Mouse (Mus musculus) heart, embryonic 14.5 days (tissue): ENCODE data around the gene Gm6034. TPM values are rescaled to one million over a fixed set of nuclear protein-coding genes. Genes with fewer than 3 reads are reported as not detected.
"Not testable (repeated sequence)": the region's sequence is repeated elsewhere in the genome, so short reads cannot be mapped to it uniquely, and the experiment has no call there.

Experiments
- ATAC-seq: fragments of 200-750 bp; cut with Nextera tagmentation; 2 replicates; pipeline ENCODE4 v1.8.0; 2017; ENCODE audit warnings: low read depth, moderate TSS enrichment; ENCODE audit not compliant: insufficient number of reproducible peaks, insufficient read depth, low FRiP score
- H3K27ac ChIP-seq, 2 experiments: fragments of 200-500 bp in 1 of 2; fragments of 300-500 bp in 1 of 2; sonication (generic) in 1 of 2; replicated peaks in 1 of 2; 2 replicates each; pipeline ENCODE4 v1.5.1; 2012 to 2014; ENCODE audit warnings: low read depth in 2 of 2, low read length in 2 of 2, control low read depth in 1 of 2, mild to moderate bottlenecking in 1 of 2, mixed read lengths in 1 of 2; ENCODE audit not compliant: control insufficient read depth in 1 of 2, insufficient read depth in 1 of 2
- H3K27me3 ChIP-seq: fragments of 300-500 bp; sonication (generic); 2 replicates; pipeline ENCODE4 v1.6.1; 2014; ENCODE audit warnings: mild to moderate bottlenecking, low read length, control low read depth; ENCODE audit not compliant: control insufficient read depth, insufficient read depth
- H3K36me3 ChIP-seq: fragments of 300-500 bp; sonication (generic); 2 replicates; pipeline ENCODE4 v1.6.1; 2014; ENCODE audit warnings: mild to moderate bottlenecking, control low read depth, low read length, mixed read lengths; ENCODE audit not compliant: control insufficient read depth, insufficient read depth
- H3K4me1 ChIP-seq, 2 experiments: fragments of 200-500 bp in 1 of 2; fragments of 300-500 bp in 1 of 2; sonication (generic) in 1 of 2; 2 replicates each; pipeline ENCODE4 v1.6.1; 2012 to 2014; ENCODE audit warnings: low read length in 2 of 2, control low read depth in 1 of 2, mixed read lengths in 1 of 2; ENCODE audit not compliant: control insufficient read depth in 2 of 2, insufficient read depth in 2 of 2
- H3K4me2 ChIP-seq: fragments of 300-500 bp; sonication (generic); 2 replicates; pipeline ENCODE4 v1.6.1; 2014; ENCODE audit warnings: mild to moderate bottlenecking, low read length
- H3K4me3 ChIP-seq, 2 experiments: fragments of 200-500 bp in 1 of 2; fragments of 300-500 bp in 1 of 2; sonication (generic) in 1 of 2; 2 replicates each; pipeline ENCODE4 v1.5.1; 2012 to 2014; ENCODE audit warnings: low read length in 2 of 2, mild to moderate bottlenecking in 2 of 2, control low read depth in 1 of 2, low read depth in 1 of 2, moderate library complexity in 1 of 2; ENCODE audit not compliant: control insufficient read depth in 1 of 2, insufficient read depth in 1 of 2
- H3K9ac ChIP-seq: fragments of 300-500 bp; sonication (generic); 2 replicates; pipeline ENCODE4 v1.6.1; 2014; ENCODE audit warnings: mild to moderate bottlenecking, low read length
- H3K9me3 ChIP-seq: fragments of 300-500 bp; sonication (generic); 2 replicates; pipeline ENCODE4 v1.6.1; 2016; ENCODE audit warnings: low read length, control low read depth; ENCODE audit not compliant: control insufficient read depth
- WGBS: fragments of 180-500 bp; shearing (Covaris S2); extraction: QIAGEN DNeasy Blood & Tissue Kit; methylation state at CpG from one replicate; pipeline ENCODE4 v1.1.7; 2014; 5-methylcytosine and 5-hydroxymethylcytosine counted together
- polyA plus RNA-seq: library from polyadenylated mRNA; unstranded; fragments of >200 nt; fragmentation: Nextera tagmentation; extraction: Ambion mirVana; gene quantifications from 2 replicates; pipeline ENCODE4 v1.2.1, GENCODE M21; 2014

Gm6034 gene
- polyA plus RNA-seq, 1 experiment from 2014 or later, result not detected

GRCm38 (mm10) chr17:36083266-36083869 is 40.6 kb downstream of the Gm6034 start:
- Histone ChIP-seq H3K36me3 (no peaks in the 10 kb centered on the region), H3K4me2 (peak overlapping the region; percentile 93), H3K4me3 (peak overlapping the region; percentile 51), H3K9ac (peak overlapping the region; percentile 57), H3K9me3 (no peaks in the 10 kb centered on the region), H3K27ac (no peak overlapping the region), H3K27me3 (peaks cover 30% of the 10 kb centered on the region), H3K4me1 (peaks cover 0 to 3% of the 10 kb centered on the region in 2 experiments; a peak in 2 of 4 replicates)
- WGBS, result 1% methylated on average over 44 of the region's 46 CpGs
- ATAC-seq, result peak; percentile 37

DNA sequence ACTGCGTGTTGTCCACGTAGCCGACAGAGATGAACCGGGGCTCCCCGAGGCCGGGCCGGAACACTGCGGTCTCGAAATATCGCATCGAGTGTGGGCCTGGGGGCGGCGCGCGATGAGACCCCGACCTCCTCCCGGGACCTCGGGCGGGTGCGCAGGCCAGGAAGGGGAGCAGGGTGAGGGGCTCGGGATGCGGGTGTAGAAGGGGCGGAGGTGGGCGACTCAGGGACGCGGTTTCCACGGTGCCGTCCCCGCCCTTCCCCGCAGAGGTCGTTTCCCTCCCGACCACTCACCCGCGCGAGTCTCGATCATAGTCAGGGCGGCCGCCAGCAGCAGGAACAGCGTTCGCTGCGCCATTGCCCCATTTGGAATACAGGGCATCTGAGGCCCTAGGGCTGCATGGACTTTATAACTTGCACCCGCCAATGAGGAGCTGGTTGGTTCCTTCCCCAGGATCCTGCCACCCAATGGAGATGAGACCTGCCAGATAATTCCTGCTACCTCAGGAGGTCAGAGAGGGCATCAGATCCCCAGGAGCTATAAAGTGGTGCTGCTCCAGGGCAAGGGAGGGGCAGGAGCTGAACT is 41.2 kb downstream of the Gm6034 start:
- Histone ChIP-seq H3K9ac (peak overlapping the region; percentile 57), H3K4me2 (peak overlapping the region; percentile 93), H3K9me3 (no peaks in the 10 kb centered on the region), H3K4me3 (peak overlapping the region; percentile 51), H3K36me3 (no peaks in the 10 kb centered on the region), H3K27ac (no peak overlapping the region), H3K4me1 (peaks cover 0 to 3% of the 10 kb centered on the region in 2 experiments; a peak in 2 of 4 replicates), H3K27me3 (peaks cover 30% of the 10 kb centered on the region)
- WGBS, result under 1% methylated on average over 42 of the region's 42 CpGs
- peak; percentile 21; the same call in 1 of the 2 replicates for ATAC-seq

GRCm38 (mm10) chr17:36085976-36086375 is 43.2 kb downstream of the Gm6034 start:
- H3K27me3 ChIP-seq, result peaks cover 30% of the 10 kb centered on the region
- H3K36me3 ChIP-seq, H3K9me3 ChIP-seq, H3K9ac ChIP-seq, H3K4me1 ChIP-seq, ATAC-seq, H3K27ac ChIP-seq, H3K4me2 ChIP-seq, H3K4me3 ChIP-seq: not testable (repeated sequence)
- WGBS, result 50% methylated on average over 1 of the region's 1 CpGs

DNA sequence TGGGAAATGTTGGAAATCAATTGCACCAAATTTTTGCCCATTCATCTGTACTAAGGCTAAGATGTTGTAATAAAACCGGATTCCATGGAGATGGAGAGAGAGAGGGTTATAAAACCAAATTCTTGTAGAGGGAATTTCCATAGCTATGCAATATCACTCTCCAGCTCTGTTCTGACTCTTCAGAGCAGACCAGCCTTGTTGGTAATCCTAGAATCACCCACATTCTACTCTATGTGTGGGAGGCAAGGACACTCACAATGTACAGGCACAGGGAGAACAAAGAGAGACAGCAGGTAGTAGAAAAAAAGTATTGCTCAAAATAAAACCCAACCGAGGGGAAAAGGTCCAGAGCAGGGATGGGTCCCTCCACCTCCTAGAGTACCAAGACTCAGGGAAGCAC is 49.2 kb downstream of the Gm6034 start:
- H3K9ac ChIP-seq, H3K4me1 ChIP-seq, H3K4me2 ChIP-seq, H3K36me3 ChIP-seq, H3K4me3 ChIP-seq, H3K27me3 ChIP-seq, ATAC-seq, H3K9me3 ChIP-seq, H3K27ac ChIP-seq: not testable (repeated sequence)
- WGBS, result no CpG with 5 or more reads among the region's 2 CpGs

- H3K27me3 ChIP-seq, result not testable (repeated sequence)
These were observed 49.8 kb downstream of the Gm6034 start for GRCm38 (mm10) chr17:36092520-36092919.

DNA sequence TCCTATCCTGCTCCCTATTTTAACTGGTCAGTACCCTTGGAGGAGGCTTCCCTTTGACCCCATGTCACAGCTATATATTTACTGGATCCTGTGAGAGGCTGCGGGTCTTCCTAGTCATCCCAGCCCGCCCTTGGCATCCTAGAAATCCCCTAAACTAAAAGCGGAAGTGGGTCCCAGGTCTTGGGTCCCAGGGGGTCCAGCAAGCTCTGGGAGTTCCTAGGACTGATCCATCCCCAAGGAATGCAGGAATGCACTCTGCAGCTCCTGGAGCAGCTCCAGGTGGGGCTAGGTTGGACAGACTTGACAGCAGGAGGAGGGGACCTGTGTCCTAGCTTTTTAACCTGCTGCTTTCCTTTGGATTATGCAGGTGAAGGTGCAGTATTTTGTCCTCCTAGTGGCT is 51.2 kb downstream of the Gm6034 start:
- Histone ChIP-seq H3K27me3 (peaks cover 6% of the 10 kb centered on the region), H3K9me3 (no peaks in the 10 kb centered on the region), H3K27ac (no peak overlapping the region), H3K4me1 (no peaks in the 10 kb centered on the region), H3K4me2 (no peak overlapping the region), H3K36me3 (no peaks in the 10 kb centered on the region), H3K9ac (no peak overlapping the region), H3K4me3 (no peak overlapping the region)
- no peak for ATAC-seq
- WGBS, result 13% methylated on average over 3 of the region's 3 CpGs

More at GRCm38 (mm10) chr17:36092520-36092919, 49.8 kb downstream of the Gm6034 start:
- not testable (repeated sequence) for H3K4me2 ChIP-seq, ATAC-seq, H3K9ac ChIP-seq, H3K4me3 ChIP-seq, H3K36me3 ChIP-seq, H3K27ac ChIP-seq, H3K9me3 ChIP-seq, H3K4me1 ChIP-seq

DNA sequence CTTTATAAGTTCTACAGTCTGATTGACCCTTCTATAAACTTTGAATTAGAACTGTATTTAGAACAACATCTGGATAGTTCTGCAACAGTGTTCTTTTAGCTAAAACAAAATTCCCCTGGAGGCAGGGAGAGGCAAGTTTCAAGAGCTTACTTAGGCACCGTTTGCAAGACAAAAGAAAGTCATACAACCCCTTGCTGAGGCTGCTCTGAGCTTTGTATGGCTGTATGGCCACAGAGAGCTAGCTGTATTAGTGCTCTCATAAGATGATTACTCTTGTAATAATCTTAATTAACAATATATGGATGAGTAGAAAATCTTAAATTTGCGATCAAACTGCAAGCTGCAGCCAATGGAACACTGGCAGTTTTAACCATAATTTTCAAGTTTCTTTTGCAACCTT is 56.8 kb downstream of the Gm6034 start:
- not testable (repeated sequence) for ATAC-seq, H3K27me3 ChIP-seq, H3K27ac ChIP-seq, H3K36me3 ChIP-seq, H3K4me1 ChIP-seq, H3K4me3 ChIP-seq, H3K9me3 ChIP-seq, H3K9ac ChIP-seq, H3K4me2 ChIP-seq
- WGBS, result 67% methylated on average over 2 of the region's 2 CpGs

DNA sequence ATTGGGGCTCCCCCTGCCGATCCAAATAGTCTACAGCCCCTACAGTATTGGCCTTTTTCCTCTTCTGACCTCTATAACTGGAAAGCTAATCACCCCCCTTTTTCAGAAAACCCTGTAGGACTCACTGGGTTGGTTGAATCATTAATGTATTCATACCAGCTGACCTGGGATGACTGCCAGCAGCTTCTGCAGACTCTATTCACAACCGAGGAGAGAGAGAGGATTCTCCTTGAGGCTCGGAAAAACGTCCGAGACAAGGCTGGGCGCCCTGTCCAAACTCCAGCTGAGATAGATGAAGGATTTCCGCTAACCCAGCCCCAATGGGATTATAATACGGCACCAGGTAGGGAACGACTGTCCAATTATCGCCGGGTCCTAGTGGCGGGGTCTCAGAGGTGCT is 59.3 kb downstream of the Gm6034 start:
- H3K4me3 ChIP-seq, H3K9ac ChIP-seq, H3K36me3 ChIP-seq, H3K27ac ChIP-seq, H3K4me1 ChIP-seq, H3K9me3 ChIP-seq, ATAC-seq, H3K27me3 ChIP-seq, H3K4me2 ChIP-seq: not testable (repeated sequence)
- 91% methylated on average over 11 of the region's 12 CpGs for WGBS
